Mouse (Mus musculus) myocyte (in vitro differentiated cells): ENCODE measurements around the gene Gm37240. TPM values are rescaled to one million over a fixed set of nuclear protein-coding genes. Genes with fewer than 3 reads are reported as not detected.
A peak's percentile ranks its signal among the peaks of the same experiment; 100 is the strongest.

Experiments
- H3K27me3 ChIP-seq: one replicate; pipeline ENCODE4 v1.6.1; 2011; ENCODE audit not compliant: control insufficient read depth, insufficient read depth, insufficient read length
- H3K36me3 ChIP-seq: one replicate; pipeline ENCODE4 v1.6.1; 2011; ENCODE audit not compliant: control insufficient read depth, insufficient read depth
- H3K4me2 ChIP-seq: one replicate; pipeline ENCODE4 v1.6.1; 2011; ENCODE audit warnings: low read depth, control low read depth
- H3K4me3 ChIP-seq: one replicate; pipeline ENCODE4 v1.5.1; 2011; ENCODE audit warnings: mild to moderate bottlenecking, control low read depth, moderate library complexity
- H3K79me2 ChIP-seq: one replicate; pipeline ENCODE4 v1.6.1; 2011; ENCODE audit not compliant: control insufficient read depth, insufficient read depth
- H3ac ChIP-seq: one replicate; pipeline ENCODE4 v1.6.1; 2011; ENCODE audit not compliant: control insufficient read depth, insufficient read length
- CEBPB ChIP-seq: IDR thresholded peaks from 2 replicates; pipeline ENCODE4 v1.6.1; 2011; ENCODE audit warnings: mild to moderate bottlenecking, moderate library complexity; ENCODE audit not compliant: poor library complexity, insufficient read depth, severe bottlenecking
- E2F4 ChIP-seq: IDR thresholded peaks from one replicate; pipeline ENCODE4 v1.6.1; 2011; ENCODE audit warnings: mild to moderate bottlenecking, control low read depth, moderate library complexity; ENCODE audit not compliant: insufficient read depth
- MAX ChIP-seq: IDR thresholded peaks from one replicate; pipeline ENCODE4 v1.6.1; 2011; ENCODE audit warnings: low read depth, mild to moderate bottlenecking, control low read depth
- MYOD1 ChIP-seq, 3 experiments: IDR thresholded peaks; one replicate each; pipeline ENCODE4 v1.6.1; 2011; ENCODE audit warnings: control low read depth in 2 of 3, low read depth in 2 of 3, mild to moderate bottlenecking in 2 of 3, moderate library complexity in 1 of 3; ENCODE audit not compliant: insufficient read length in 2 of 3, control insufficient read depth in 1 of 3
- MYOG ChIP-seq, 3 experiments: IDR thresholded peaks; one replicate each; pipeline ENCODE4 v1.6.1; 2011; ENCODE audit warnings: control low read depth in 2 of 3, low read depth in 2 of 3, mild to moderate bottlenecking in 2 of 3; ENCODE audit not compliant: insufficient read length in 2 of 3, control insufficient read depth in 1 of 3, insufficient read depth in 1 of 3
- POLR2A ChIP-seq: IDR thresholded peaks from one replicate; pipeline ENCODE4 v1.6.1; 2011; ENCODE audit warnings: low read depth, mild to moderate bottlenecking, control low read depth, moderate library complexity; ENCODE audit not compliant: insufficient read length
- POLR2AphosphoS2 ChIP-seq: IDR thresholded peaks from one replicate; pipeline ENCODE4 v1.6.1; 2011; ENCODE audit warnings: low read depth, control low read depth; ENCODE audit not compliant: insufficient read length
- REST ChIP-seq: IDR thresholded peaks from one replicate; pipeline ENCODE4 v1.6.1; 2011; ENCODE audit warnings: mild to moderate bottlenecking, control low read depth, moderate library complexity; ENCODE audit not compliant: insufficient read depth, insufficient read length
- SRF ChIP-seq: IDR thresholded peaks from one replicate; pipeline ENCODE4 v1.6.1; 2011; ENCODE audit warnings: low read depth; ENCODE audit not compliant: control insufficient read depth, insufficient read length
- TCF12 ChIP-seq: IDR thresholded peaks from one replicate; pipeline ENCODE4 v1.6.1; 2011; ENCODE audit warnings: mild to moderate bottlenecking, control low read depth; ENCODE audit not compliant: poor library complexity, insufficient read depth, severe bottlenecking
- TCF3 ChIP-seq: IDR thresholded peaks from one replicate; pipeline ENCODE4 v1.6.1; 2011; ENCODE audit warnings: low read depth, control low read depth; ENCODE audit not compliant: insufficient read length
- USF1 ChIP-seq: IDR thresholded peaks from one replicate; pipeline ENCODE4 v1.6.1; 2011; ENCODE audit warnings: low read depth, mild to moderate bottlenecking, control low read depth, moderate library complexity
- polyA plus RNA-seq: library from polyadenylated mRNA; unstranded; fragments of >200 nt; fragmentation: generic; extraction: Trizol; gene quantifications from one replicate; pipeline ENCODE4 v1.2.1, GENCODE M21; 2012; ENCODE audit warnings: missing spikeins

The Gm37240 gene
- polyA plus RNA-seq, 1 experiment = 8.7 TPM

GRCm38 (mm10) chr3:85588701-85589100 is 298.6 kb downstream of the Gm37240 start:
- H3ac ChIP-seq = no peak overlapping the region
- TF ChIP-seq REST (no peak), MYOG (IDR thresholded peaks at IDR 0.05; ENCODE audit: control insufficient read depth in 1 of 3, insufficient read depth in 1 of 3, insufficient read length in 2 of 3, low read depth in 2 of 3) (peak in 1 of 3 experiments; percentile 10), MYOD1 (IDR thresholded peaks at IDR 0.05; ENCODE audit: control insufficient read depth in 1 of 3, insufficient read length in 2 of 3, low read depth in 2 of 3) (peak; percentile 62 to 87 (median 79))

GRCm38 (mm10) chr3:85584966-85585365 is 302.4 kb downstream of the Gm37240 start:
- no peak for TF ChIP-seq MAX
- no peak for TF ChIP-seq REST
- TF ChIP-seq MYOG (IDR thresholded peaks at IDR 0.05; ENCODE audit: control insufficient read depth in 1 of 3, insufficient read depth in 1 of 3, insufficient read length in 2 of 3, low read depth in 2 of 3) = no peak
- TF ChIP-seq TCF12 = no peak
- TF ChIP-seq CEBPB = no peak
- TF ChIP-seq E2F4 = no peak
- no peak for TF ChIP-seq USF1
- no peak for TF ChIP-seq POLR2A
- TF ChIP-seq TCF3 = no peak
- no peak for TF ChIP-seq MYOD1 (IDR thresholded peaks at IDR 0.05; ENCODE audit: control insufficient read depth in 1 of 3, insufficient read length in 2 of 3, low read depth in 2 of 3)
- no peak for TF ChIP-seq SRF
- no peak for TF ChIP-seq POLR2AphosphoS2
- Histone ChIP-seq H3ac (no peak overlapping the region), H3K79me2 (no peaks in the 10 kb centered on the region), H3K27me3 (no peaks in the 10 kb centered on the region), H3K4me2 (no peak overlapping the region), H3K36me3 (no peaks in the 10 kb centered on the region), H3K4me3 (no peak overlapping the region)

More at GRCm38 (mm10) chr3:85588701-85589100, 298.6 kb downstream of the Gm37240 start:
- Histone ChIP-seq H3K4me3 (no peak overlapping the region), H3K4me2 (peak overlapping the region; percentile 78), H3K79me2 (no peaks in the 10 kb centered on the region), H3K36me3 (no peaks in the 10 kb centered on the region), H3K27me3 (no peaks in the 10 kb centered on the region)

GRCm38 (mm10) chr3:85583194-85583593 is 304.1 kb downstream of the Gm37240 start:
- Histone ChIP-seq H3K79me2 (no peaks in the 10 kb centered on the region), H3K36me3 (no peaks in the 10 kb centered on the region), H3K4me3 (no peak overlapping the region), H3K27me3 (no peaks in the 10 kb centered on the region), H3ac (no peak overlapping the region), H3K4me2 (no peak overlapping the region)
- TF ChIP-seq USF1 (no peak), TCF3 (no peak), TCF12 (no peak), POLR2AphosphoS2 (no peak), POLR2A (no peak), SRF (no peak), CEBPB (no peak), MYOD1 (IDR thresholded peaks at IDR 0.05; ENCODE audit: control insufficient read depth in 1 of 3, insufficient read length in 2 of 3, low read depth in 2 of 3) (peak; percentile 12 to 64 (median 40)), E2F4 (no peak), REST (no peak), MYOG (IDR thresholded peaks at IDR 0.05; ENCODE audit: control insufficient read depth in 1 of 3, insufficient read depth in 1 of 3, insufficient read length in 2 of 3, low read depth in 2 of 3) (peak in 1 of 3 experiments; percentile 52)

GRCm38 (mm10) chr3:85582726-85583125 is 304.6 kb downstream of the Gm37240 start:
- H3K36me3 ChIP-seq = no peaks in the 10 kb centered on the region
- no peak overlapping the region for H3ac ChIP-seq
- no peak overlapping the region for H3K4me3 ChIP-seq
- H3K79me2 ChIP-seq = no peaks in the 10 kb centered on the region
- no peak overlapping the region for H3K4me2 ChIP-seq
- H3K27me3 ChIP-seq = no peaks in the 10 kb centered on the region
- TF ChIP-seq POLR2A (no peak), CEBPB (no peak), REST (no peak), MYOD1 (IDR thresholded peaks at IDR 0.05; ENCODE audit: control insufficient read depth in 1 of 3, insufficient read length in 2 of 3, low read depth in 2 of 3) (no peak), MYOG (IDR thresholded peaks at IDR 0.05; ENCODE audit: control insufficient read depth in 1 of 3, insufficient read depth in 1 of 3, insufficient read length in 2 of 3, low read depth in 2 of 3) (no peak), SRF (no peak), E2F4 (no peak), USF1 (no peak), POLR2AphosphoS2 (no peak)
